Mouse (Mus musculus) urinary bladder, postnatal 0 days (tissue): ENCODE measurements around the gene Nfic. TPM values are rescaled to one million over a fixed set of nuclear protein-coding genes. Genes with fewer than 3 reads are reported as not detected.

Source experiments
- microRNA-seq: library from miRNA; unstranded; fragments of <30 nt; microRNA quantifications from one replicate; pipeline ENCODE4, GENCODE M21; 2016
- polyA plus RNA-seq: library from polyadenylated mRNA; unstranded; fragments of >200 nt; fragmentation: Nextera tagmentation; extraction: Ambion mirVana; gene quantifications from 2 replicates; pipeline ENCODE4 v1.2.1, GENCODE M21; 2015

Nfic gene
- 69.4 and 71.2 TPM in 2 replicates for polyA plus RNA-seq

GRCm38 (mm10) chr10:81455181-81455895 lies at the start of gene Nfic:
Nfic (minus strand) TSS chr10:81455635.

DNA sequence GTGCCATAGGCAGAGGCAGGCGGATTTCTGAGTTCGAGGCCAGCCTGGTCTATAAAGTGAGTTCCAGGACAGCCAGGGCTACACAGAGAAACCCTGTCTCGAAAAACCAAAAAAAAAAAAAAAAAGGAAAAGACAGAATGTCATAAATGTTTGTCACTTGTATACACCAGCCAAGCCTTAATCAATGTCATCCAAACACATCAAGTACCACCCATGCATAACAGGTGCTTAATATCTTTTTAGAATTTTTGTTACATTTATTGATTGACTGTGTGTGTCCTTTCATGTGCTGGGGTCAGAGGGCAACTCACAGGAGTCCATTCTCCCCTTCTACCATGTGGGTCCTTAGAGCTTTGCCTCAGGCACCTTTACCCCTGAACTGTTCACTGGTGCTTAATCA lies 44.6 kb upstream of the Nfic start, which contains the start of gene S1pr4:
S1pr4 (minus strand) TSS at position 101 of the 400 bp plus-strand sequence.

GRCm38 (mm10) chr10:81496264-81496901 lies 40.9 kb upstream of the Nfic start, which contains the start of gene Ncln:
Ncln (minus strand) TSS chr10:81496392.

GRCm38 (mm10) chr10:81482533-81482889 lies 27.1 kb upstream of the Nfic start, which contains the start of gene Celf5:
Celf5 (minus strand) TSS chr10:81482709.

DNA sequence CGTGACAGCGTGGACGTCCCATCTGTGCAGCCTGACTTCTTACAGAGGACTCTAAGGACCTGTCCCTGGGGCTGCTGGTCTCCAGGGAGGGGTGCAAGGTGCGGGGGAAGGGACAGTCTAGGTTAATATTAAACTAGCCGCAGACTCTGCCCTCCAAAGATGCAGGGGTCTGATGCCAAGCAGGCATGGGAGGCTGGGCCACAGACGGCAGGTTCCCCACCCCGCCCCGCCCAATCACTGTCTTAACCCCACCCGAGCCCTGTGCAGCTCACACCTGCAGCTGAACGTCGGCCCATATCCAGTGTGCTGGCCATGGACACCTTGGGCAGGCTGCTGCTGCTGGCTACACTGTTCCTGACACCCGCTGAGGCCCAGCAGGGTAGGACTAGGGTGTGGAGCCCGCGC lies 62.7 kb downstream of the Nfic start, which contains the start of gene Smim24:
Smim24 (plus strand) TSS at position 271 of the 405 bp plus-strand sequence.

GRCm38 (mm10) chr10:81388505-81389055 lies 66.9 kb downstream of the Nfic start, which contains the start of gene Gm48552:
Gm48552 (plus strand) TSS chr10:81389005.

DNA sequence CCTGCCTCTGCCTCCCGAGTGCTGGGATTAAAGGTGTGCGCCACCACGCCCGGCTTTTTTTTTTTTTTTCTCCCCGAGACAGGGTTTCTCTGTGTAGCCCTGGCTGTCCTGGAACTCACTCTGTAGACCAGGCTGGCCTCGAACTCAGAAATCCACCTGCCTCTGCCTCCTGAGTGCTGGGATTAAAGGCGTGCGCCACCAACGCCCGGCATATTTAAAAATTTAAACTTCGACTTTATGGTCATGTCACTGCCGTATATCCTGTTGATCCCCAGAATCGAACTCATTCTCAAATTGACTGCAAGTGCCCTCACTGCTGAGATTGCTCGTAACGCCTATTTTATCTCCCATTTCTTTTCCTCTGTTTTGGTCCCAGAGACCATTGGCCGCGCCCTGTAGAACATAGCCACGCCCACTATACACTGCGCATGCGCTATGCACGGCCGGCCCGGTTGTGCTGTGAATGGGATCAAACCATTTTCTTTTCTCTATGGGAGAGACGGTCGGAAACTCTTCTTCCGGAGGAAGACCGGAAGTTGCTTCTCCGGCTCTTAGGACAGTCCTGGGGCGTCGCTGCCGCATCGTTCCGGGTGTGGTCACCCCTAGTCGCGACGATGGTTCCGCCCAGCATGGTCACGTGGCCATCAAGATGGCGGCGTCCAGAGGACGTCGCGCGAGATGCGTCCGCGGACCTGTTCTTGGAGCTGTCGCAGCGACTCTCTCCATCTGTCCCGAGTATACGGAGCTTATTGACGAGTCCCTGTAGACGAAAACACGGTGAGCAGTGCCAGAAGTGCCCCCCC lies 71.4 kb downstream of the Nfic start, which contains the start of the genes Dohh and Gm48551:
Dohh (plus strand) TSS at position 627 of the 803 bp plus-strand sequence.
Gm48551 (plus strand) TSS at position 665 of the 803 bp plus-strand sequence.

DNA sequence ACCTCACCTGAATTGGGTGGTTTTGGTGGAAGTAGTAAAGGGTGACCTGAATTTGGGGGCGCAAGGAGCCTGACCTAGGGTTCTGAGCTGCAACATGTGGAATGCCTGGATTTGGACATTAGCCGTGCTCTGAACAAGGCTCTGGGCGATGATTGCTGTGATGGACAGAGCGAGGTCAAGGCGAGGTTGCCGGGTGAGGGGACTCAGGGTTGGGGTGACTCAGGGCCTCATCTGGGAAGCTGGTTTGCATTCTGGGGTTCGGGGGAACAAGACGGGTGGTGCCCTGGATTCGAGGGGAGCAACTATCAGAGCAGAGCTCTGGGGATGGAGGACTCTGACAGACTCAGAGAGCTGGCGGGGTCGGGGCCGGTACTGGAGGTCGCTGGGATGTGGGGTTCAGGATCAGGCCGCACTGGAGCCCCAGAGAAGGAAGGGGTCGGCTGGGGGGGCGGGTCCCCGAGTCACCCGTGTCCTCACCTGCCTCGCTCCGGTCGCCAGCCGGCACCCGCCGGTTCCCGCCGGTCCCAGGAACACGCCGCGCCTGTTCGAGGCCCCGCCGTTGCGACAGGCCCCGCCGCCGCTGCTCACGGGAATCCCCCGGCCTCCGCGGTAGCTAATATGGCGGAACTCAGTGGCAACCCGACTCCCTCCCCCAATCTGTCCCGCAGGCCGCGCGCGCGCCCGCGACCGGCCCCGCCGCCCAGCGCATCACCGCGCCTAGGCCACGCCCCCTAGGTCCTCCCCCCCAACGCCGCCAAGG lies 77.5 kb downstream of the Nfic start, which contains the start of gene Fzr1:
Fzr1 (minus strand) TSS at position 724 of the 760 bp plus-strand sequence.

GRCm38 (mm10) chr10:81365672-81366476 lies 89.6 kb downstream of the Nfic start, which contains the start of gene 4930404N11Rik:
4930404N11Rik (minus strand) TSS chr10:81365816.

GRCm38 (mm10) chr10:81356991-81357844 lies 98.2 kb downstream of the Nfic start, which contains the start of gene Mfsd12:
Mfsd12 (plus strand) TSS chr10:81357491.

DNA sequence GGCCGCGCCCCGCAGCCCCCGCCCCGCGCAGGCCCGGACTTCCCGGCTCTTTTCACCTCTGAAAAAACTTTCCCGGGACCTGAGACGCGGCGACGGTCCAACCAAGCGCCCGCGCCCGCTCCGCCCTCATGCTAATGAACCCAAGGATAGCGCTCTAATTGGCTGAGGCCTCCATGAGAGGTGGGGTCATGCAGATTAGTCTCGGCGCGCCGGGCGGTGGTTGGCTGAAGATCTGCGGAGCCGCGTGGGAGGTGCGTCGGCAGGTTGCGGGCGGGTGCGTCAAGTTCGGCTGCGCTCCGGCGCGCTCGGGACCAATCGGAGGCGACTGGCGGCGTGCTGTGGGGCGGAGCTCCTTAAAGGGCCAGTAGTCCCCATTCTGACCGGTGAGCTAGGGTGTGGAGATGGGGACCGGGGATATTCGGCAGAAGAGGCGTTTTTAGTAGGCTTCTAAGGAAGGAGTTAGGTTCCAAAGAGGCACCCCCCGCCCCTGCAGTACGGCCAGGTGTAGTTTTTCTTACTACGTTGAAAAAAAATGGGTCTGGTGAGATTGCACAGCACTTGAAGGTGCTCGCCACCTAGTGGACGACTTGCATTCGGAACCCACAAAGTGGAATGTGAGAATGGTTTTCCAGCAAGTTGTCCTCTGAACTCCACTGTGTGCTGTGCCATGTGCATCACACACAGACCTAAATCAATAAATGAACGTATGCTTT lies 104.9 kb downstream of the Nfic start, which contains the start of gene Hmg20b:
Hmg20b (minus strand) TSS at position 130 of the 713 bp plus-strand sequence.

Small RNAs within 50 kb of the gene (microRNA-seq; reads per million reads assigned to microRNA genes)
- gene Gm25595, result not detected
- gene Mir1191b, result 1.9 reads per million
- gene Mir6913, result not detected

Other genes with a start within 250 kb of the Nfic start
- gene Atcay, start 224.8 kb downstream of the Nfic start, polyA plus RNA-seq, result 0.08 and 0.18 TPM in 2 replicates
- 3.7 and 4.1 TPM in 2 replicates for gene Zfr2, start 222.5 kb downstream of the Nfic start, polyA plus RNA-seq
- gene Matk, start 202.7 kb downstream of the Nfic start, polyA plus RNA-seq, result 0.53 and 0.67 TPM in 2 replicates
- gene Mrpl54, start 188.7 kb downstream of the Nfic start, polyA plus RNA-seq, result 227 and 233 TPM in 2 replicates
- 43.8 and 51.5 TPM in 2 replicates for gene Apba3, start 188.7 kb downstream of the Nfic start, polyA plus RNA-seq
- gene Tjp3, start 164.1 kb downstream of the Nfic start, polyA plus RNA-seq, result 12.6 and 14.9 TPM in 2 replicates
- gene Pip5k1c, start 162.7 kb downstream of the Nfic start, polyA plus RNA-seq, result 31.1 and 32.7 TPM in 2 replicates
- gene Cactin, start 134.5 kb downstream of the Nfic start, polyA plus RNA-seq, result 18.1 and 20.3 TPM in 2 replicates
- 28.6 and 36.1 TPM in 2 replicates for gene Tbxa2r, start 126.9 kb downstream of the Nfic start, polyA plus RNA-seq
- gene Gipc3, start 112.4 kb downstream of the Nfic start, polyA plus RNA-seq, result 0.65 and 0.87 TPM in 2 replicates
- gene Hmg20b, start 105.2 kb downstream of the Nfic start, polyA plus RNA-seq, result 67.4 and 70.3 TPM in 2 replicates
- 12.5 and 12.6 TPM in 2 replicates for gene Mfsd12, start 98.1 kb downstream of the Nfic start, polyA plus RNA-seq
- 1.5 and 1.8 TPM in 2 replicates for gene 4930404N11Rik, start 89.8 kb downstream of the Nfic start, polyA plus RNA-seq
- gene Fzr1, start 77.1 kb downstream of the Nfic start, polyA plus RNA-seq, result 35.5 and 38.2 TPM in 2 replicates
- gene Dohh, start 71.2 kb downstream of the Nfic start, polyA plus RNA-seq, result 67.0 and 71.2 TPM in 2 replicates
- 1.6 and 2.1 TPM in 2 replicates for gene Gm48551, start 71.2 kb downstream of the Nfic start, polyA plus RNA-seq
- gene Gm48552, start 66.6 kb downstream of the Nfic start, polyA plus RNA-seq, result 0.42 and 0.73 TPM in 2 replicates
- 1.7 and 2.0 TPM in 2 replicates for gene Smim24, start 62.6 kb downstream of the Nfic start, polyA plus RNA-seq
- 0.12 and 0.18 TPM in 2 replicates for gene Celf5, start 27.1 kb upstream of the Nfic start, polyA plus RNA-seq
- gene Ncln, start 40.8 kb upstream of the Nfic start, polyA plus RNA-seq, result 49.9 and 50.1 TPM in 2 replicates
- 0.20 and 0.71 TPM in 2 replicates for gene S1pr4, start 44.5 kb upstream of the Nfic start, polyA plus RNA-seq
- 6.1 and 11.1 TPM in 2 replicates for gene Gna15, start 68.6 kb upstream of the Nfic start, polyA plus RNA-seq
- 48.8 and 49.2 TPM in 2 replicates for gene Gna11, start 89.6 kb upstream of the Nfic start, polyA plus RNA-seq
- gene Aes, start 103.9 kb upstream of the Nfic start, polyA plus RNA-seq, result 437 and 457 TPM in 2 replicates
- 6.6 and 7.9 TPM in 2 replicates for gene Tle2, start 118.9 kb upstream of the Nfic start, polyA plus RNA-seq
- gene Tle6, start 145.4 kb upstream of the Nfic start, polyA plus RNA-seq, result 15.5 and 16.2 TPM in 2 replicates
- 0.18 and 0.62 TPM in 2 replicates for gene BC025920, start 150.6 kb upstream of the Nfic start, polyA plus RNA-seq
- 15.9 and 19.7 TPM in 2 replicates for gene Sirt6, start 172.2 kb upstream of the Nfic start, polyA plus RNA-seq
- 6.1 and 7.6 TPM in 2 replicates for gene Ankrd24, start 172.9 kb upstream of the Nfic start, polyA plus RNA-seq
- gene Gm10778, start 193.4 kb upstream of the Nfic start, polyA plus RNA-seq, result 1.9 and 2.8 TPM in 2 replicates
- 5.5 and 6.8 TPM in 2 replicates for gene Zfp433, start 249.2 kb upstream of the Nfic start, polyA plus RNA-seq